Mouse (Mus musculus) midbrain, embryonic 15.5 days (tissue): ENCODE measurements around the gene Ap3d1. TPM values are rescaled to one million over a fixed set of nuclear protein-coding genes. Genes with fewer than 3 reads are reported as not detected.

ENCODE experiments used
- polyA plus RNA-seq: library from polyadenylated mRNA; unstranded; fragments of >200 nt; fragmentation: Nextera tagmentation; extraction: Ambion mirVana; gene quantifications from 2 replicates; pipeline ENCODE4 v1.2.1, GENCODE M21; 2015

The Ap3d1 gene
- polyA plus RNA-seq, 1 experiment from 2014 or later: 117 TPM

Other genes starting within 250 kb of the Ap3d1 start
- gene Onecut3, start 247.4 kb downstream of the Ap3d1 start, polyA plus RNA-seq: 1.9 and 2.6 TPM in 2 replicates
- gene Atp8b3, start 203.1 kb downstream of the Ap3d1 start, polyA plus RNA-seq: 0.90 and 1.2 TPM in 2 replicates
- gene Rexo1, start 180.7 kb downstream of the Ap3d1 start, polyA plus RNA-seq: 33.9 and 35.0 TPM in 2 replicates
- gene Klf16, start 164.9 kb downstream of the Ap3d1 start, polyA plus RNA-seq: 6.0 and 6.3 TPM in 2 replicates
- 126 and 152 TPM in 2 replicates for gene Abhd17a, start 151.9 kb downstream of the Ap3d1 start, polyA plus RNA-seq
- 65.0 and 66.2 TPM in 2 replicates for gene Scamp4, start 139.4 kb downstream of the Ap3d1 start, polyA plus RNA-seq
- 6.0 and 6.9 TPM in 2 replicates for gene Adat3, start 139.4 kb downstream of the Ap3d1 start, polyA plus RNA-seq
- 4.6 and 5.0 TPM in 2 replicates for gene Gm49322, start 136.2 kb downstream of the Ap3d1 start, polyA plus RNA-seq
- gene Csnk1g2, start 119.4 kb downstream of the Ap3d1 start, polyA plus RNA-seq: 107 and 123 TPM in 2 replicates
- 85.9 and 90.4 TPM in 2 replicates for gene Btbd2, start 85.2 kb downstream of the Ap3d1 start, polyA plus RNA-seq
- 61.5 and 66.6 TPM in 2 replicates for gene Mknk2, start 64.2 kb downstream of the Ap3d1 start, polyA plus RNA-seq
- gene Mob3a, start 40.3 kb downstream of the Ap3d1 start, polyA plus RNA-seq: 63.4 and 64.3 TPM in 2 replicates
- gene Izumo4, start 40.1 kb downstream of the Ap3d1 start, polyA plus RNA-seq: 42.9 and 50.9 TPM in 2 replicates
- 21.0 and 25.9 TPM in 2 replicates for gene Dot1l, start 12.9 kb upstream of the Ap3d1 start, polyA plus RNA-seq
- 60.3 and 62.6 TPM in 2 replicates for gene Sf3a2, start 55.9 kb upstream of the Ap3d1 start, polyA plus RNA-seq
- gene Plekhj1, start 56.4 kb upstream of the Ap3d1 start, polyA plus RNA-seq: 130 and 147 TPM in 2 replicates
- gene Amh, start 63.0 kb upstream of the Ap3d1 start, polyA plus RNA-seq: 0.10 TPM in 2 replicates
- gene Jsrp1, start 71.2 kb upstream of the Ap3d1 start, polyA plus RNA-seq: 0.59 and 1.0 TPM in 2 replicates
- gene Oaz1, start 84.4 kb upstream of the Ap3d1 start, polyA plus RNA-seq: 1,243 and 1,388 TPM in 2 replicates
- 10.4 and 11.7 TPM in 2 replicates for gene Lingo3, start 101.8 kb upstream of the Ap3d1 start, polyA plus RNA-seq
- 214 and 222 TPM in 2 replicates for gene Lsm7, start 112.9 kb upstream of the Ap3d1 start, polyA plus RNA-seq
- gene Sppl2b, start 113.0 kb upstream of the Ap3d1 start, polyA plus RNA-seq: 85.5 and 89.5 TPM in 2 replicates
- gene Tmprss9, start 129.6 kb upstream of the Ap3d1 start, polyA plus RNA-seq: 0.23 and 0.41 TPM in 2 replicates
- 318 and 330 TPM in 2 replicates for gene Timm13, start 158.7 kb upstream of the Ap3d1 start, polyA plus RNA-seq
- 46.9 and 48.9 TPM in 2 replicates for gene Lmnb2, start 176.0 kb upstream of the Ap3d1 start, polyA plus RNA-seq
- gene Gadd45b, start 187.8 kb upstream of the Ap3d1 start, polyA plus RNA-seq: 5.5 and 8.2 TPM in 2 replicates